Mouse (Mus musculus): ENCODE results near the gene Tgm6.
A peak's percentile ranks its signal among the peaks of the same experiment; 100 is the strongest.

DNA sequence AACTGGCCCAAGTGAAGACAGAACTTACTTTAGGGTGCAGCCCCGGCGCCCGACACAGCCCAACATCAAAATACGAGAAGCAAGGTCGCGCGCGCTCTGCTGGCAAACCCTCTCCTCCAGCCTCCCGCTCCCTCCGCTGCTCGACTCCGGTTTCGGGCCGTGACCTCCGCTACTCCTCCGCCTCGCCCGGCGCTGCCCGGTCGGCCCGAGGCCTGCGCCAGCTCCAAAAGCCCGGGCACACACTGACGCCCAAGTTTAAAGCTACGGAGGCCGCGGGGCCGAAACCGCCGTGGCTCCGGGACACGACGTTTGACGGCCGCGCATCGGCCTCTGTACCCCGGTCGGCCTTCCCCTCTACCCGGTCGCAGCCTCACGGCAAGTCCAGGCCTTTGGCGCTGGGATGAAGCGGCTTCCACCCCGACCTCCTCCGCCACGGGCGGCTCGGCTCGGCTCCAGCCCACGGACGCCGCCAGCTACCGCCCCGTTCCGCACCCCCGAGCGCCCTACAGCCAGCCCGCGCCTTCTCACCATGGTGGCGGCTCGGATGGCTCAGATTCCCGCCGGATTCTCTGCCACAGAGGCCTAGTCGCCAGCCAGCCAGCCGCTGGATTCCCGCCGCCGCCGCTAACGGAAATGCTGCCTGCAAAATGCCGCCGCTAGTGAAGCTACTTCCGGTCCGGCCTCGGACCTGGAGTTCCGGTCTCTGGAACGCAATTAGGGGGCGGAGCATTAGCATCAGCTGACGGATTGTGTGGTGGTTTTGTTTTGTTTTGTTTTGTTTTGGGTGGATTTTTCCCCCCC is 66.7 kb downstream of the Tgm6 start, which contains the start of gene Snrpb:
- peak; percentile 62; the same call in 1 of the 2 replicates for TF ChIP-seq POLR2A (IDR thresholded peaks at IDR 0.05; ENCODE audit: insufficient read depth, low read depth, low read length)
- TF ChIP-seq CTCF (IDR thresholded peaks at IDR 0.05; ENCODE audit: insufficient read depth, low read depth, low read length): no peak

Data from olfactory bulb, adult 2 months (tissue).